Mouse (Mus musculus) lung, postnatal 0 days (tissue): ENCODE measurements around the gene Bod1l. TPM values are rescaled to one million over a fixed set of nuclear protein-coding genes. Genes with fewer than 3 reads are reported as not detected.

Experiments used
- ATAC-seq: fragments of 200-750 bp; cut with Nextera tagmentation; 2 replicates; pipeline ENCODE4 v1.8.0; 2017; ENCODE audit warnings: moderate library complexity
- DNase-seq: peaks from one replicate; pipeline ENCODE4 v3.0.0-alpha.2; 2016; ENCODE audit warnings: low spot score
- H3K27ac ChIP-seq: fragments of 300-500 bp; sonication (generic); 2 replicates; pipeline ENCODE4 v1.5.1; 2014; ENCODE audit warnings: antibody characterized with exemption, mild to moderate bottlenecking, low read length, mixed read lengths
- H3K27me3 ChIP-seq: fragments of 300-500 bp; sonication (generic); replicated peaks from 2 replicates; pipeline ENCODE4 v1.6.1; 2014; ENCODE audit warnings: low read length, mixed read lengths; ENCODE audit not compliant: insufficient read depth
- H3K36me3 ChIP-seq: fragments of 300-500 bp; sonication (generic); 2 replicates; pipeline ENCODE4 v1.6.1; 2014; ENCODE audit warnings: low read length, mixed read lengths; ENCODE audit not compliant: insufficient read depth
- H3K4me1 ChIP-seq: fragments of 300-500 bp; sonication (generic); 2 replicates; pipeline ENCODE4 v1.6.1; 2014; ENCODE audit warnings: antibody characterized with exemption, low read depth, low read length, mixed read lengths; ENCODE audit not compliant: insufficient read depth
- H3K4me2 ChIP-seq: fragments of 300-500 bp; sonication (generic); replicated peaks from 2 replicates; pipeline ENCODE4 v1.6.1; 2014; ENCODE audit warnings: low read depth, mild to moderate bottlenecking, low read length, moderate library complexity, mixed read lengths
- H3K4me3 ChIP-seq: fragments of 300-500 bp; sonication (generic); 2 replicates; pipeline ENCODE4 v1.5.1; 2014; ENCODE audit warnings: low read depth, low read length
- H3K9ac ChIP-seq: fragments of 300-500 bp; sonication (generic); replicated peaks from 2 replicates; pipeline ENCODE4 v1.6.1; 2014; ENCODE audit warnings: low read depth, mild to moderate bottlenecking
- H3K9me3 ChIP-seq: fragments of 300-500 bp; sonication (generic); 2 replicates; pipeline ENCODE4 v1.6.1; 2016; ENCODE audit warnings: low read length, mixed read lengths
- CTCF ChIP-seq: IDR thresholded peaks from 2 replicates; pipeline ENCODE4 v1.5.1; 2016; ENCODE audit warnings: antibody characterized with exemption, mild to moderate bottlenecking
- EP300 ChIP-seq: IDR thresholded peaks from 2 replicates; pipeline ENCODE4 v1.6.1; 2016; ENCODE audit warnings: antibody characterized with exemption, mild to moderate bottlenecking, control low read depth
- WGBS: fragments of 180-500 bp; shearing (Covaris S2); extraction: QIAGEN DNeasy Blood & Tissue Kit; methylation state at CpG from one replicate; pipeline ENCODE4 v1.1.7; 2014; 5-methylcytosine and 5-hydroxymethylcytosine counted together
- polyA plus RNA-seq: library from polyadenylated mRNA; unstranded; fragments of >200 nt; fragmentation: Nextera tagmentation; extraction: Ambion mirVana; gene quantifications from 2 replicates; pipeline ENCODE4 v1.2.1, GENCODE M21; 2015

Bod1l gene
- polyA plus RNA-seq, 1 experiment from 2014 or later, result 19.7 TPM

DNA sequence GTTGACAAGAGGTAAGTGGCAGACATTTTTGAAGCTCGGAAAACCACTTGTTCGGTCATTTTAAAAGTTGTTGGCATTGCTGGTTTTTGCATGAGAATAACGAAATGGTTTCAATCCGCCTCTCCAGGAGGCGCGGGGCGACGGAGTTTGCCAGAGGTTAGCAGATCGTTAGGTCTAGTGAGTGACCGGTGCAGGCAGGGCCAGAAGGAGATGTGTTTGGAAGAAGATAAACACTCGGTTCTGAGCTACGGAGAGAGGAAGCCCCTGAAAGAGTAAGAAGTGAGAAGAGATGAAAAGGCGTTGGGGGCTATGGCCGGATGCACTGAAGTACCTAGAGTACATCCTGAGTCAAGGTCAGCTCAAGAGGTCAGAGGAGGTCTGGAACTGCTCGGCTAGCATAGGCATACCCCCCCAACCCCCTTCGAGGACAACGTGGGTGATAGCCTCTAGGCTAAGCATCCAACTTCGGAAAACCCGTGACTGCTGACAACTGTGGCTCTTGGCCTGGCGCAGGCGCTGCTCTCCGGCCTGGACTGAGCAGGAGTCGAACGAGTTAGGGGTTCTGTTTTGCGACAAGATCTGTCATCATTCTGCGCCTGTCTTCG is 77.6 kb downstream of the Bod1l start:
- no peak for DNase-seq
- Histone ChIP-seq H3K4me3 (no peak overlapping the region), H3K4me2 (no peak overlapping the region), H3K36me3 (no peaks in the 10 kb centered on the region), H3K9ac (no peak overlapping the region), H3K9me3 (no peaks in the 10 kb centered on the region), H3K27me3 (peaks cover 60% of the 10 kb centered on the region), H3K27ac (no peak overlapping the region), H3K4me1 (peaks cover 2% of the 10 kb centered on the region; the same call in 1 of the 2 replicates)
- TF ChIP-seq EP300 (no peak), CTCF (no peak)
- 8% methylated on average over 27 of the region's 27 CpGs for WGBS
- no peak for ATAC-seq

DNA sequence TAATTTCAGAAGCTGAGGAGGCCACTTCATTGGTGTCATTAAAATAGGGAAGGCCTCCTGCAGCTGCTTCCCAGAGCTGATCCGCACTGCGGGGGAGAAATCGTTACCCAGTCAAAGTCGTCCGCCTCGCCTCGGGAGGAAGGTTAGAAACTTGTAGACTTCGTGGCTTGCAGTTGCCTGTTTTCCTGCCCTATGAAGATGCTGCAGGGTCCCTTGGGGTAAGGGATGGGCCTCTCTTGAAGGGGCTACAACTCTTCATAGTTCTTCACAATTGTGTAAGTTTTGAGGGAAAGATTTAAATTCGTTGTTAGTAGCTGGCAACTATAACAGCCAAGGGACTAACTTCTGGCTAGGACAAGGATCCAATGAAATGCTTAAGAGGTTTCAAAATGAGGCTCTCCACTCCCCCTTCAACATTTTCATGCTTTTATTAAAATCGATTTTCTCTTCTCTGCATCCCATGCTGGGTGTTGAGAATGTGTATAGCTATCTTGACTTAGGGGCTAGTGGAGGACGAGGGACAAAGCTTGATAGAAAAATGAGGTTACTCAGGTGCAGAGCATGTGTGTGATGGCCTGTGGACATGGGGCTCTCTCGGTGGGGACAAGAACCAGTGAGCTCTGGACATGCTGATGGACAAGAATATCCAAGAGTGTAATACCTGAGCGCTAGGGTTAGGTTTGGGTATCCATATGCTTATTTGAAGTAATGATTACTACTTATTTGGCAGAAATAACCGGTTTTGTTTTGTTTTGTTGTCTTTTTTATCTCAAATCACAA is 78.3 kb downstream of the Bod1l start:
- no peaks in the 10 kb centered on the region for H3K36me3 ChIP-seq
- no peak for ATAC-seq
- peaks cover 67% of the 10 kb centered on the region for H3K27me3 ChIP-seq
- H3K4me1 ChIP-seq, result peaks cover 2% of the 10 kb centered on the region; the same call in 1 of the 2 replicates
- DNase-seq, result no peak
- no peak for TF ChIP-seq EP300
- TF ChIP-seq CTCF, result no peak
- H3K4me3 ChIP-seq, result no peak overlapping the region
- H3K9ac ChIP-seq, result no peak overlapping the region
- no peaks in the 10 kb centered on the region for H3K9me3 ChIP-seq
- H3K27ac ChIP-seq, result no peak overlapping the region
- WGBS, result 5% methylated on average over 14 of the region's 14 CpGs
- H3K4me2 ChIP-seq, result no peak overlapping the region

GRCm38 (mm10) chr5:41763731-41764721 is 80.1 kb downstream of the Bod1l start, which contains the start of gene Nkx3-2:
Gene Nkx3-2, minus strand, starts transcription at chr5:41764501.
- H3K4me2 ChIP-seq, result peak within 1 kb of the TSS; percentile 43
- peak within 1 kb of the TSS; percentile 28 for H3K4me3 ChIP-seq
- ATAC-seq (peak; percentile 19; the same call in 1 of the 2 replicates), DNase-seq (no peak)
- peaks cover 2% of the 10 kb centered on the region; the same call in 1 of the 2 replicates for H3K4me1 ChIP-seq
- WGBS, result 1% methylated on average over 70 of the region's 79 CpGs
- H3K9me3 ChIP-seq, result no peaks in the 10 kb centered on the region
- TF ChIP-seq CTCF, result no peak
- TF ChIP-seq EP300, result no peak
- H3K36me3 ChIP-seq, result no peaks in the 10 kb centered on the region
- no peak within 1 kb of the TSS for H3K27ac ChIP-seq
- H3K27me3 ChIP-seq, result peaks cover 79% of the 10 kb centered on the region
- H3K9ac ChIP-seq, result no peak within 1 kb of the TSS

- H3K27me3 ChIP-seq, result peaks cover 84% of the 10 kb centered on the region
- TF ChIP-seq CTCF (no peak), EP300 (no peak)
- peaks cover 2% of the 10 kb centered on the region; the same call in 1 of the 2 replicates for H3K4me1 ChIP-seq
- ATAC-seq, result 0 out of 2 replicates have a peak, but pooled peaks have one; percentile 6
- no peaks in the 10 kb centered on the region for H3K9me3 ChIP-seq
- no peak overlapping the region for H3K27ac ChIP-seq
- peak overlapping the region; percentile 43 for H3K4me2 ChIP-seq
- 3% methylated on average over 29 of the region's 41 CpGs for WGBS
- no peak for DNase-seq
- no peak overlapping the region for H3K9ac ChIP-seq
- H3K36me3 ChIP-seq, result no peaks in the 10 kb centered on the region
- peak overlapping the region; percentile 28; the same call in 1 of the 2 replicates for H3K4me3 ChIP-seq
Observed at GRCm38 (mm10) chr5:41762947-41763730, 81.0 kb downstream of the Bod1l start.

GRCm38 (mm10) chr5:41762141-41762946 is 81.8 kb downstream of the Bod1l start:
- DNase-seq (no peak), ATAC-seq (no peak)
- 5% methylated on average over 27 of the region's 27 CpGs for WGBS
- no peak overlapping the region for H3K9ac ChIP-seq
- TF ChIP-seq CTCF, result no peak
- TF ChIP-seq EP300, result no peak
- no peak overlapping the region for H3K4me2 ChIP-seq
- no peaks in the 10 kb centered on the region for H3K9me3 ChIP-seq
- peaks cover 84% of the 10 kb centered on the region for H3K27me3 ChIP-seq
- H3K4me1 ChIP-seq, result 0 out of 2 replicates have a peak, but pooled peaks cover 2% of the 10 kb centered on the region
- no peaks in the 10 kb centered on the region for H3K36me3 ChIP-seq
- peak overlapping the region; percentile 10 for H3K4me3 ChIP-seq
- no peak overlapping the region for H3K27ac ChIP-seq
